Mouse (Mus musculus): ENCODE measurements at regions not wholly inside any gene's neighbourhood (a gene's known extent, or its start where the extent isn't known, plus 50 kb on each side); places are given as distances from the start of the nearest gene placed in this dataset.
"Not testable (repeated sequence)": the region's sequence is repeated elsewhere in the genome, so short reads cannot be mapped to it uniquely, and the experiment has no call there.

DNA sequence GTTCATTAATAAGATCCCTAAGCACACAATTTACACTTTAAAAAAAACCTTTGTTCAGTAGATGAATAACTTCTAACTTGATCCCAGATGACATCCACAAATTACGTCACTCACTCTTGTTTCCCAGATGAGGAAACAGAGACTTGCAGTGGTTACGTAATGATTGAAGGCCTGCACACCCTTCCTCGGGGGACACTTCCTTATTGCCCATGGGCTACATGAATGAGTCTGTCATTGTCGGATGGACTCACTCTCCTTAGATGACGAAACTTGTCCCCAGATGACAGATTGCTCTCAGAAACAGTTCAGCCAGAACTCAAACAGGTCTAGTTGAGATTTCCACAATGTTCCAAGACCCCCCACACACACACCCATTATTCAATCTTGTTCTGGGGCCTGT, 111.4 kb upstream of the Dyrk2 start:
- no peak for DNase-seq (ENCODE audit: low spot score in 2 of 2)

DNA sequence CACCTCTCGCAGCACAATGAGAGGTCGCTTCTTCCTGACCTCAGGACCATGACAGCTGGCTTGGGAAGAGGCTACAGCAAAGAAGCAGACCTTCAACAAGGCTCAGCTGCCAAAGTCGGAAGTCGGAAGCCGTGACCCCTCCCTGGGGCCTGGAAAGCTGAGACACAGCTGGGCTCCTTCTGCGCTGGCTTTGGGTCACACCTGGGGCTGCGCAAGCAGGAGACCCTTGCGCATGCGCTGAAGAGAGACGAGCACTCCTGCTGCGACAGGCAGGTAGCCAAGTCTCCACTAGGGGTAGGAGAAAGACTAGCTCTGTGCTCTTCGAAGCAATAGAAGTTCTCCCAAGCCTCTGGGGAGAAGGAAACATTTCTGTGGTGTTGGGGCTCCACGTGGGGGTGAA, 109.3 kb upstream of the Dyrk2 start:
- DNase-seq (ENCODE audit: low spot score in 2 of 2), result peak; percentile 73 to 76

- DNase-seq (ENCODE audit: low spot score in 2 of 2), result peak; percentile 63 to 66
Observed at GRCm38 (mm10) chr10:118978181-118978743, 108.3 kb upstream of the Dyrk2 start.

DNA sequence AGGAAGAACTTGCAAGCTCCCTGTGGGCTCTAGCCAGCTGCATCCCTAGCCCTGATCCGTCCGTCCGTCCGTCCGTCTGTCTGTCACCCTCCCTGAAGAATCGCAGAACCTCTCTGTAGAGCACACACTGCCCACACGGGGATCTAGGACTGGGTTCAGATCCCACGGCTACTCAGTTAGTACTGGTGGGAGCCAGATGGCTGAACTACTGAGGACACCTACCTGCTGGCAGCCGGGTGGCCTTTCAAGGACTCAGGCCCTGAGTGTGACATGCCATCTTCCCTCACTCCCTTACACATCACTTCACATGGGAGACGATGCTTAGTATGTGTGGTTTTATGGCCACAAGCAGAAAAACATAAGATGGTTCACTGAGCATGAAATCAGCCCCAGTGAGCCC, 106.4 kb upstream of the Dyrk2 start:
- no peak for DNase-seq (ENCODE audit: low spot score in 2 of 2)

DNA sequence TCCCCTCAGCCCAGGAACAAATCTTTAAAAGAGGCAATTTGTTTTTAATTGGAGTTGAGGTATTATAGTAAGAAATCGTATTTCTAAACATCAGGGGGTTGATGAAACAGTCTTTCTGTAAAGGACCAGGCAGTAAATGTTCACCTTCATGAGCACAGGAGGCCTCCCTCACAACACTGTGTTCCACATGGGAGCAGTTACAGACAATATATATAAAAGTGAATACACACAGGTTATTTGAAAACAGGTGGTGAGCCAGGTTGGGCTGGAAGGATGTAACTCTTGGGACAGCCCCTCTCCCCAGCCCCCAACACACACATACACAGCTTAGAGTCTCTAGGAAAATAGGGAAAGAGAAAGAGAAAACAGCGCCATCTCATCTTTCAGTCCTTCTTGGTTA, 105.8 kb upstream of the Dyrk2 start:
- no peak for DNase-seq (ENCODE audit: low spot score in 2 of 2)

DNA sequence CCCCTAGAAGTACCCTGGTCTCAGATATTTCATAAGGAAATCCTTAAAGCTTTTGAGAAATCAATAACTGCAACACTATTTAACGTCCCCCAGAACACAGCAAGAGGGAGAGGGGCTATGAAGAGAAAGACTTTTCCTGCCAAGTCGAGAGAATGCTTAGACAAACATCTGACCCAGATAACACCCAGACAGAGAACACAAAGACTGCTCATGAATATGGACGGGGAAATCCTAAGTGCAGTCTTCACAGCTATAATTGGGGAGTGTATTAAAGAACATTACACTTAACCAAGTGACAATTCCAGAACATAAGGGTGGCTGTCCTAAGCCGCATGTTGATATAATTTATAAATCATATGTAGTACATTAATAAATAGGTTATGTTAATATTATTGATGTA, 103.3 kb upstream of the Dyrk2 start:
- no peak for DNase-seq (ENCODE audit: low spot score in 2 of 2)

DNA sequence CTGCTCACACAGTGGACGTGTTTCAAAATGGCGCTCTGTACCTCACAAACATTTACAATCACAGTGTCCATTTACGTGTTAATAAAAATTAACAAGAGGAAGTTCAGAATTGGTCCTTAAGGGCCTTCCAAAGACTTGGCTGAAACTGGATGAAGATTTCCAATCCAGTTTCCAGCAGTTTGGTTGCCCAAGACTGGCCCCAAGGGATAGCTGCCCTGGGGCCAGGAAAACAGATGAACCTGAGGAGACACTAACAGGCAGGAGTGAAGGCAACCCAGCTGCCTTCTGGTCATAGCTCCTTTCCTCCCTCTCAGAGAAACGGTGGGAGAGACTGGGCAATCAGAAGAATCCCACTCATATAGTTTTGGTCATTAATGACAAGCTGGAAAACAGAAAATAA, 102.6 kb upstream of the Dyrk2 start:
- no peak for DNase-seq (ENCODE audit: low spot score in 2 of 2)

- DNase-seq (ENCODE audit: low spot score in 2 of 2), result no peak
Observed at GRCm38 (mm10) chr10:118970457-118971175, 100.6 kb upstream of the Dyrk2 start.

- DNase-seq (ENCODE audit: low spot score in 2 of 2), result no peak
Observed at GRCm38 (mm10) chr10:118961713-118962181, 91.7 kb upstream of the Dyrk2 start.

DNA sequence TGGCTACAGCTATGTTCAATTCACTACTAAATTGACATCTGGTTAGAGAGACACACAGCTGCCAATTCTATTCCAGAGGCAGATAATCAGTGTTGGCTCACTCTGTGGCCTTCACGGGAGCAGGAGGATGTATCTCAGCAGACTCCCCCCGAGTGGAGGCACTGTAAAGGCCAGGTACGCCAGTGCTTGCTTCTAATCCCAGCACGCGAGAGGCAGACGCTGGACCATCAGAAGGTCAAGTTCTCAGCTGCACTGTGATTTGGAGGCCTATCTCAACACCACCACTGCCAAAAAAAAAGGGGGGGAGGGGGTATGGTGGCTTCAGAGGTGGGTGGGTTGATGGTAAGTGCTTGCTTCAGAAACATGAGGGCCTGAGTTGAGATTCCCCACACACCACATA, 90.1 kb upstream of the Dyrk2 start:
- no peak for DNase-seq (ENCODE audit: low spot score in 2 of 2)

DNA sequence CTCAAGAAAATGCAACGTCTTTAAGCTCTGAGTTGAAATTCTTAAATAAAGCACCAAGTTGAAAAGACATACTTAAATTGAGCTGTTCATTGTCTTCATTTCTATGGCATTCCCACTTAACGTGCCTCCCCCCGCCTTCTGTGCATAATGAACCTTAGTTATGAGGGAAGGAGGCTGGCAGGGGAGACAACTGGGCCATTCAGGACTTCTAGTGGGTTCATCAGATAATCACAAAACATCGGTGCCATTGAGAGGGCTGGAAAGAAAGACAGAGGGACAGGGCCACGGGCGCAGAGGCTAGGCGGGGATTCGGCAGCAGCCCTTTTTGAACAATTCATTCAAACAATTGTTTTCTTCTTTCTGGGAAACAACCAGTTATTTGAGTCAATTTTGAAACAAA, 89.6 kb upstream of the Dyrk2 start:
- no peak for DNase-seq (ENCODE audit: low spot score in 2 of 2)

GRCm38 (mm10) chr10:118956352-118956751, 86.3 kb upstream of the Dyrk2 start:
- DNase-seq (ENCODE audit: low spot score in 2 of 2), result no peak

- no peak for DNase-seq (ENCODE audit: low spot score in 2 of 2)
Observed at GRCm38 (mm10) chr10:118953440-118953839, 83.4 kb upstream of the Dyrk2 start.

GRCm38 (mm10) chr10:118952756-118953155, 82.7 kb upstream of the Dyrk2 start:
- peak; percentile 16 to 21 for DNase-seq (ENCODE audit: low spot score in 2 of 2)

DNA sequence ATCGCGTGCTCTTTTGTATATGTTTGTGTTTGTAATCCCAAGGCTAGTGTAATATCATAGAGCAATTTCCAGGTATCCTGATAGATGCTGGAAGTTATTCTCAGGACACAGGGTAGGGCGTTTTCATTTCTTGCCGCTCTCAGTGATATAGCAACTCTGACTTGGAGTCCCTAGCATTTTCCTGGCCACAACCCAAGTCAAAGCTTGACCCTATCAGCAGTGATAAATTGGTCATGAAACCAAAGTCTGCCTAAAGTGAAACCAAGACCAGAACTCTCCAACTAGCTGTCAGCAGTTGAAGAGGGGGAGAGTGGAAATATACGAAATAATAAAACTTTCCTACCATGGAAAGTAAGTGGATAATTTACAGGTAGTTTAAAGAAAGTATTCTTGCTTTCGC, 77.7 kb upstream of the Dyrk2 start:
- no peak for DNase-seq (ENCODE audit: low spot score in 2 of 2)

- DNase-seq (ENCODE audit: low spot score in 2 of 2), result no peak
Observed at GRCm38 (mm10) chr10:118947016-118947674, 77.1 kb upstream of the Dyrk2 start.

GRCm38 (mm10) chr10:118927316-118927715, 57.3 kb upstream of the Dyrk2 start:
- no peak for DNase-seq (ENCODE audit: low spot score in 2 of 2)

- no peak for DNase-seq (ENCODE audit: low spot score in 2 of 2)
Observed at GRCm38 (mm10) chr10:118923473-118924185, 53.6 kb upstream of the Dyrk2 start.

DNA sequence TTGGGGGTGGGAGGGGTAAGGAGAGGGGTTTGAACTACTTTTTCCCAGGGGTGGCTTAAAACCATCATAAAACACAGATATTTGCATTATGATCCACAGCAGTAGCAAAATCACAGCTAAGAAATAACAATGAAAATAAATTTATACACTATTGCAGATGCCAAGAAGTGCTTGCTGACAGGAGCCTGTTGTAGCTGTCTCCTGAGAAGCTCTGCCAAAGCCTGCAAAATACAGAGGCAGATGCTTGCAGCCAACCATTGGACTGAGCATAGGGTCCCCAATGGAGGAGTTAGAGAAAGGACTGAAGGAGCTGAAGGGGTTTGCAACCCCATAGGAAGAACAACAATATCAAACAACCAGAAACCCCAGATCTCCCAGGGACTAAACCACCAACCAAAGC, 52.1 kb upstream of the Dyrk2 start:
- DNase-seq (ENCODE audit: low spot score in 2 of 2), result not testable (repeated sequence)
